Mouse (Mus musculus) adipocyte (in vitro differentiated cells): ENCODE data around the gene Bicdl2.

Experiments
- DNase-seq: peaks from one replicate; pipeline ENCODE4 v3.0.0-alpha.2; 2016; ENCODE audit warnings: low spot score

Gene Bicdl2

DNA sequence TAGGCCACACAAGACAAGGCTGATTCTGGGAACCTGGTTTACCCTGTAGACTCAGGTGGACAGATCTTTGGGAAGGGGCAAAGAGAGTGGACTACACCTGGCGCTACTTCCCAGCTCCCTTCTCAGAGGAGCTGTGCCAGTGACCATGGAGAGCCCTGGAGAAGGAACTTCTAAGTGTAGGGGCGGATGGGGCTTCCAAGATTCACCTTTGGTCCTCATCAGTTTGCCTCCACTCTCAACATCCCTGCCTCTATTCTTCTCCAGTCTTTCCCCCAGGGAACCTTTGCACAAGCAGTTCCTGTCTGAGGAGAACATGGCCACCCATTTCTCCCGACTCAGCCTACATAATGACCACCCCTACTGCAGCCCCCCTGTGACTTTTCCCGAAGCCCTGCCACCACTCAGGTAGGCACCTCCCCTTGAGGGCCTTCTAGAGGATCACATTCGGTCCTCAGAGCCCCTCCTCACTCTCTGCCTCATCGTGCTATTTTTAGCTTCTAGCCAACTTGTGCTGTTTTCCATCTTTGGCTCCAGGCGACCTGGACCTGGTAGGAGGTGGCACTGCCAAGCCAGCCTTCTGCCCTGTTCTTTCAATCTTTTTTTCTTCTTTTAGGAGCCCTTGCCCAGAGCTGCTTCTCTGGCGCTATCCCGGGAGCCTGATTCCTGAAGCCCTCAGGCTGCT lies 14.1 kb downstream of the Bicdl2 start:
- peak; percentile 70 for DNase-seq

DNA sequence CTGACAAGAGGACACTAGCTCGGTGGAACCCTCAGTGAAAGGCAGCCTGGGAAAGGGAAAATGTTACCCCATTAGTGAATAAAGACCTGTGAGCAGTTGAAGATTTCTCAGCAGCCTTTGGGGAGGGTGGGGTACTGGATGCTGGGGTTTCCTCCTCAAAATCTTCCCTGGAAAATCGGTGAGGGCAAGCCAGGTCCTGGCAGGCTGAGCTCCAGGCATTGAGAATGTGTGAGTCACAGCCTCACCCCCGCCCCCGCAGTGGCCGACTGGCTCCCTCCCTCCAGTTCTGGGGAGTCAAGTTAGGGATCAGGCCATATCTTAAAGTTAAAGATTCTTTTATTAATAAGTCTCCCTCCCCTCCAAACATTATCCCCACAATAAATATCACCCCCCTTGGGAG lies 14.8 kb downstream of the Bicdl2 start:
- DNase-seq: peak; percentile 62

GRCm38 (mm10) chr17:23675564-23676281 lies 15.4 kb downstream of the Bicdl2 start:
- DNase-seq: peak; percentile 72

DNA sequence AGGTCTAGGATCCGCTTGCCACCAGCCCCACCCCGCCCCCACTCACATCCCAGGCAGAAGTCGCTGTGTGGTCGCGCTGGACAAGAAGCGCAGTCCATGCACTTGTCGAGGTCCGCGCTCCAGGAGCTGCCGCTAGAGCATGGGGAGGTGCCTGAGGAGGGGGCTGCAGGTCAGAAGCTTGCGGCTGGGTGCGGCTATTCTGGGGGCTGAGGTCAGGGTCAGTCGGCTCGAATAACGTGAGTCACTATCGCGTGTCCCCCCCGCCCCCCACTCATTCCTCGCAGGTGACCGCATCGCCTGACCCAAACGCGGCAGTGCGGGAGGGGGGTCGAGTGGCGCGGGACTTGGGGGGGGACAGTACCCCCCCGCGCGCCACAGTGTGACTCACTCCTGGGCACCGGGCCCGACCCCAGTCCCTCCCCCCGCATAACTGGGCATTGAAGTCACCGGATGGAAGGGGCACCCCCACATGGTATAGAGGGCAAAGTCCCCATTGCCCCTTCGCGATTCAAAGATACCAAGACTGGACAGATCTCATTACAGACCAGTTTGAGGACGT lies 16.2 kb downstream of the Bicdl2 start:
- peak; percentile 49 for DNase-seq

GRCm38 (mm10) chr17:23677236-23677679 lies 17.0 kb downstream of the Bicdl2 start, which contains the start of gene Tnfrsf12a:
Gene Tnfrsf12a (minus strand): TSS chr17:23677468.
- DNase-seq: peak; percentile 82

GRCm38 (mm10) chr17:23679127-23679835 lies 19.0 kb downstream of the Bicdl2 start, which contains the start of gene Cldn6:
Gene Cldn6 (plus strand): TSS chr17:23679249.
- DNase-seq: no peak

GRCm38 (mm10) chr17:23680336-23680735 lies 20.0 kb downstream of the Bicdl2 start:
- DNase-seq: no peak

DNA sequence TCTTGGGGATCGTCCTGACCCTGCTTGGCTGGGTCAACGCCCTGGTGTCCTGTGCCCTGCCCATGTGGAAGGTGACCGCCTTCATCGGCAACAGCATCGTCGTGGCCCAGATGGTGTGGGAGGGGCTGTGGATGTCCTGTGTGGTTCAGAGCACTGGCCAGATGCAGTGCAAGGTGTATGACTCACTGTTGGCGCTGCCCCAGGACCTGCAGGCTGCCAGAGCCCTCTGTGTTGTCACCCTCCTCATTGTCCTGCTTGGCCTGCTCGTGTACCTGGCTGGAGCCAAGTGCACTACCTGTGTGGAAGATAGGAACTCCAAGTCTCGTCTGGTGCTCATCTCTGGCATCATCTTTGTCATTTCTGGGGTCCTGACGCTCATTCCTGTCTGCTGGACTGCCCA lies 20.8 kb downstream of the Bicdl2 start:
- no peak for DNase-seq

GRCm38 (mm10) chr17:23682092-23682491 lies 21.8 kb downstream of the Bicdl2 start:
- DNase-seq: no peak

DNA sequence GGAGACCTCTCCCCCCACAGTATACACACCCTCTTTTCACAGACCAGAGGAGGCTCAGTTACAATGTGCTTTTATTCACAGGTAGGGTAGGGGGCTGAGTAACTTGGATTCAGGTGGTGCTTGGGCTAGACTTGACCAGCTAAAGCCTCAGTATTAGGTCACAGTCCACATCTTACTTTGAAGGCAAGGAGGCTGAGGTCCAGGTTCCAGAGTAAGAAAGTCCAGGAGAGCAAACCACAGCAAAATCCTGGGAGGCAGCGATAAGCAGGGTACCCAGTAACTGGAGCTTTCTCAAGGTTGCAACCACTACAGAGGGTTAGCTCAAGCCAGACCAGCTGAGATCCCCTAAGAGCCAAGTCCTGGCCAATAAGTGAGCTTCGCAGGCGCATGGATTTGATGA lies 22.2 kb downstream of the Bicdl2 start:
- no peak for DNase-seq

DNA sequence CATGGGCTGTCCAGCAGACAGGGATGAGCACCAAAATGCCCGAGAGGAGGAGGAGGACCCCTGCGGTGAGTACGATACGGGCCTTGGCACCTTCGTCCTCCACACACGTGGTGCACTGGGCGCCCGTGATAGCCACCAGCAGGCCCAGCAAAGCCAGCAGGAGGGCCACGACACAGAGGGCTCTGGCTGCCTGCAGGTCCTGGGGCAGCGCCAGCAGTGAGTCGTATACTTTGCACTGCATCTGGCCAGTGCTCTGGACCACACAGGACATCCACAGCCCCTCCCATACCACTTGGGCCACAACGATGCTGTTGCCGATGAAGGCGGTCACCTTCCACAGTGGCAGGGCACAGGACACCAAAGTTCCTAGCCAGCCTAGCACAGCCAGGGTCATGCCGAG lies 22.9 kb downstream of the Bicdl2 start:
- DNase-seq: no peak

- no peak for DNase-seq
These were observed 23.8 kb downstream of the Bicdl2 start, which contains the start of gene Cldn9 for GRCm38 (mm10) chr17:23683856-23684672. Gene Cldn9 (minus strand): TSS chr17:23684026.

- no peak for DNase-seq
These were observed 34.2 kb downstream of the Bicdl2 start for GRCm38 (mm10) chr17:23694491-23694890.

DNA sequence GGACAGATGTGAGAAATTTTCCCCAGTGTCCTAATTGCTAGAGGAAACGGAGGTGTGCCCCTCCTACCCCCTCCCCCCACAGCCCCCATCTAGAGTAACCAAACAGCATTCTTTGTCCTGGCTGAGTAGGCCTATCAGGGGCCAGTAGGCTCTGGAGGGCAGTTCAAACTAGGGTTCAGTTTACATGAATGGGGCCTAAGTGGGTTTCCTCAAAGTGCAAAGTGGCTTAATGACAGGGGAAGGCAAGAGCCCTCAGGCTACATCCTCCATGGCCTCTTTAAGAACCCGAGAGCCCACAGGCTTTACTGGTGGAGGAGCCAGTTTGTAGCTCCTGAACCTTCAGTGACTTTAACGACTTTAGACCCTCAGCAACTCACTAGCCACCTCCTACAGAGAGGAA lies 35.5 kb downstream of the Bicdl2 start:
- no peak for DNase-seq

DNA sequence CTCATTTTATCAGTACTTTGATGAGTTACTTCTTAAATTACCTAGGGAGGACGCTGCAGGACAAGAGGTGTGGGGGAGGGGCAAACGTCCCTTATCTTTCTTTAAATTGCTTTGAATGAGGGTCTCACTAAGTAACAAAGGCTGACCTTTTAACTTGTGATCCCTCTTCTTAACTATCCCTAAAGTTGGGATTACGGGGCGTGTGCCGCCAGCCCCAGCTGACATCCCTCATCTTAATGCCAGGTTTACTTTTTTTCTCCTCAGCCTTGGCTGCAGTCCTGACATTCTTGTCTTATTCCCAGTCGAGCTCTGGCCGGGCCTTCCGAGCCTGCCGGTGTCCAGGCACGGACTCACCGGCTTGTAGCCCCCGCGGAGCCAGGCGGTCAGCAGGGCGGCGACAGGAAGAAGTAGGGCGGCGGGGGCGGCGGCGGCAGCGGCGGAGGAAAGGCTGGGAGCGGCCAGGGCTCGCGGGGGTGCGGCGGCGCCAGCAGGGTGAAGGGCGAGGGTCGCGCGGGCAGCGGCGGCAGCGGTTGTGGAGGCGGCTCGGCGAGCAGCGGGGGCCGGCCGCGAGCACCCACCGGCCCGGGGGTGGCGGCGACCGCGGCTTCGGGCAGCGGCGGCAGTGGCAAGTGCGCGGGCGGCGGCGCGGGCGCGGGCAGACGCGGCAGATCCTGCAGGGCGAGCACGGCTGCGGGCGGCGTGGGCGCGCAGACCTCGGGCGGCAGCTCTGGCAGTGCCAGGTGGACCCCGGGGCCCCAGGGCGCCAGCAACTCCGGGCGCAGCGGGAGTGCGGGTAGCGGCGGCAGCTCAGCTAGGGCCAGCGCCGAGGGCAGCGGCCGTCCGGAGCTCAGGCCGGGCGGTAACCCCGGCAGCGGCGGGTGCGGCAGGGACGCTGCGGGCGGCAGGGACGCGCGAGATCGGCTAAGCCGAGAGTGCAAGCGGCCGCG lies 39.1 kb downstream of the Bicdl2 start:
- DNase-seq: peak; percentile 66

GRCm38 (mm10) chr17:23700079-23700478 lies 39.8 kb downstream of the Bicdl2 start:
- DNase-seq: peak; percentile 97

- DNase-seq: no peak
These were observed 43.0 kb downstream of the Bicdl2 start for GRCm38 (mm10) chr17:23703301-23703700.

- DNase-seq: no peak
These were observed 44.4 kb downstream of the Bicdl2 start for GRCm38 (mm10) chr17:23704741-23705140.

DNA sequence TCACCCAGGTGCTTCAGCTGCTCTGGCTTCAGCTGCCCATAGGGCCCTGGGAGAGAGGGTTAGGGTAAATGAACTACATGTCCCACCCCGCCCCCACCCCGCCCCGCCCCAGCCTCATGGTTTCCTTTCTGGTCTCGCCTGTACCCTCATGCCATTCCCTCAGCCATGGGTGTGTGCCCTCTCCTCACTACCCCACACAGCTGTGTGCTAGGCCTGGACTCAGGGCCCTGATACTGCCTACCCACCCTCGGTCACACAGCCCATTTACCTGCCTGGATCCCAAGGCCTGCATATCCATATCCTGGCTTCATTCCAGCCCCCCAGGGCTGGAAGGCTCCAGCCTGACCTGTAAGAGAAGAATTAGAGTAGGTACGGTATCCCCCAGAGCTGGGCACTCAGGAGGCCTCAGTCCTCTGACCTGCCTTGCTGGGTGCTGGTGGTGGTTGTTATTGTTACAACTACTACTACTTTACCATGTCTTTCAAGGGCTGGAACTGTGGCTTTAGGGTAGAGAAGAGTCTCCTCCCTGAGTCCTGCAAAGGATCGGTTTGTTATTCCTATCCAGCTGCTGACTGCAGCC lies 45.3 kb downstream of the Bicdl2 start:
- no peak for DNase-seq

DNA sequence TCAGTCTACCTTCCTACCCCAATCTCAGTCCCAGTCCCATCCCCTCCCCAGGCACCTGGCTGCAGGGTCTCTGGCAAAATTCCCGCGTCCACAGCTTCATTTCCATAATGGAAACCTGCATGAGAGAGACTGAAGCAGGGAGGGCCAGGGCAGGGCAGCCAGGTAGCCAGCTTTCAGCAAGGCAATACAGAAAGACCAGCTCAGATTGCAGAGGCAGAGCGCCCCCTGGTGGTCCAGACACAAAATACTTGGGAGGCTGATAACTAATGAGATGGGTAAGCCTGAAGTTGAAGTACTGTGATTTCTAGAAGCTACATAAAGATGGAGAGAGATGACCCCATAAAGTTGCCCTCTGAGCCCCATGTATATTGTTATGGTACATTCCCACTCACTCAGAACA lies 45.9 kb downstream of the Bicdl2 start:
- peak; percentile 78 for DNase-seq
